Mouse (Mus musculus) megakaryocyte progenitor cell, adult 5-6 weeks (primary cell): ENCODE measurements around the gene Ces3a. TPM values are rescaled to one million over a fixed set of nuclear protein-coding genes. Genes with fewer than 3 reads are reported as not detected.
"Not testable (repeated sequence)": the region's sequence is repeated elsewhere in the genome, so short reads cannot be mapped to it uniquely, and the experiment has no call there.

Experiments used
- ATAC-seq: replicated peaks from 2 replicates; pipeline ENCODE4 v1.8.0; 2016; ENCODE audit warnings: mild to moderate bottlenecking, moderate TSS enrichment, inconsistent platforms; ENCODE audit not compliant: poor library complexity
- total RNA-seq, 2 experiments: library from RNA; stranded (forward) in 1 of 2; stranded (reverse) in 1 of 2; fragments of 157-497, 149-512 nt in 1 of 2; fragments of 200-1000 nt in 1 of 2; gene quantifications; 2 replicates each; pipeline versions ENCODE4 v1.2.3 to v1.2.4; 2015 to 2017

Ces3a gene
- total RNA-seq, 2 experiments from 2014 or later = not detected

DNA sequence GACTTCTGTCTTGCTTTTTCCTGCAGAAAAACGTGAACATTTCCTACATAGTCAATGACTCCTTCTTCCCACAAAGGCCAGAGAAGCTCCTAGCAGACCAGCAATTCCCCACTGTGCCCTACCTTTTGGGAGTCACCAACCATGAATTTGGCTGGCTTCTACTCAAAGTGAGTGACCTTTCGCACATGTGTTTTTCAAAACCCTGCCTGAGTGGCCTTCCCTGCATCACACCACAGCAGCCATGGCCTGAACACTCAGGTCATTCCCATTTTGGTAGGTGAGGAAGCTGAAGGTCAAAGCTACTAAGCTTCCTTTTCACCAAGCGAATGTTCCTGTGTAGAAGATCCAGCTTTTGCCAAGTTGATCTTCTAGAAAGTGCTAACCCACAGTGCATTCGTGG is 40.2 kb downstream of the Ces3a start:
- ATAC-seq = no peak

DNA sequence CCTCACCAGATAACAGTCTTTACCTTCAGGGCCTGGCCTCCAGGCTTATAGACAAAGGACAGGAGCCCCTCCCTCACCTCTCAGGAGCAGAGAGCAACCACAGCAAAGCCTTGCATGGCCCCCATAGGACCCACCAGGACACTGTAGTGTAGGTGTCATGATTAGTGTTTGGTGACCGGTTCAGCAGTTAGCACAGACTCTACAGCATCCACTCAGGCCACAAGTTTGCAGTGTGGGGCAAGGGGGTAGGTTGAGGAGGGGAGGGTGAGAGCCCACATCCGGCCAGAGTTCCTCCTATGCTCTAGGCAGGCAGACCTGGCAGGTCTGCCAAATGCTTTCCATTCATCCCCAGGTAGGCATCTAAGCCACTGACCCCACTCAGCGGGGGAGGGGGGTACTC is 45.6 kb downstream of the Ces3a start:
- ATAC-seq = no peak

DNA sequence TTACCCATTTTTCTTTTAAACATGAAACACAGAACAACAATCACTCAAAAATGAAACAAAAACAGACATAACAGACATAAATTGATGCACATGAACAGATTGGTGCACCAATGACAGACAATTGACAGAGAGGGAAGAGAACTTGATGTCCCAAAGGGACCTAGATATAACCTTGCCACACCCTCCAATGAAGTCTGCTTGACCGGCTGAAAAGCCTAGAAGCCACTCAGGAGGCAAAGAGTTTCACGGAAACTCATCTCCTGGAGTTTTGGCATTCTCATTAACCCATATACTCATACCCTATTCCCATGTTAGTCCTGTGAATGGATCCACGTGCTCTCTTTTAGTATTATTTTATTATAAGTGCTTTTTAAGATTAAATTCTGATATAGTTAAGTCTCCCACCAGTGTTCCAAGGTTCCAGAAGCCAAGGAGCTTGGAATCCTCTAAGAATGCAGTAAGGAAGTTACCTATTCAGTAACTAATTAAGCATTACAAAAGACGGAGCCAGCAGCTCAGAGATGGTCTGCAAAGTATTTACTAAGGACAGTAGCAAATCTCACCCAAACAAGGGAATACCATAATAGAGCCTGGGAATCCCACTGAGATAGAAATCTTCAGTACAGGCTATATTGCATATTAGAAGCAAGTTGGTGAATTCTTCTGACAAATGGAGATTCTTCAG is 53.8 kb downstream of the Ces3a start:
- ATAC-seq = not testable (repeated sequence)

DNA sequence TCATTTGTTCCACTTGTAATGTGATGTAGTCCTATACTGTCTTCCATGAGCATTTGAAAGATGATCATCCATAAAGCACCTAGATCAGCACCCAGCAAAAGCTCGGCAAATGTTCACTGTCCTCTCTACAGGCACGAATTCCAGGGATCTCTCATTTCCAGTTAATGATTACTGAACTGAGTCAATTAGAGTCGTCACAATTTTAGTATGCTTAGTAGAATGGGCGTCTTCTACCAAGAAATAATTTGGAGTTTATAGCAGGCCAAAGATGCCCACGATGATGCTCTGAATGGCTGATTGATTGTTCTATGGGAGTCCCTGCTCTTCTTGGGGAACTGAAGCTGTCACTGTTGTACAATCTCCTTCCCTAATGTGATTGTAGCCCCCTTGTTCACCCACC is 55.3 kb downstream of the Ces3a start:
- ATAC-seq = not testable (repeated sequence)

DNA sequence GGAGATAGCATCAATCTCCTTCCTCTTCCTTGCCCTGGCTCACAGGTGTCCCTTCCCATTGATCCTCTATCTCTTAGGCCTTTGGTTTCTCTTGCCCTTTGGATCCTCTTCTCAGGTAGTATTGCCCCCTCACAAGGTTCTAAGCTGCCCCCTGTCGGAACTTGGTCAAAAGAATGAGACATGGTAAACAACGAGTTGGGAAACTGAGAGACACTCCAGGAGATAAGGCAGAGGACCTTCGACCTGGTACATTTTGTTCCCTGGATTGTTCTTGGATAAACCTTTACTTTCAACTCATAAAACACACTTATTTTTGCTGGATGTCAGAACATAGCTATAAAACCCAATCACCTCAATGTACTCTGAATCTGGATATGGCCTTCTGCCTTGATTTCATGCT is 55.8 kb downstream of the Ces3a start:
- no peak for ATAC-seq

Other genes starting within 250 kb of the Ces3a start
- not detected in 2 replicates for gene Ces2b, start 217.0 kb upstream of the Ces3a start, total RNA-seq (2015)
- 0.20 and 0.21 TPM in 2 replicates for gene Ces2b, start 217.0 kb upstream of the Ces3a start, total RNA-seq (2017)
- gene Ces2c, start 201.5 kb upstream of the Ces3a start, total RNA-seq (2015) = not detected in 2 replicates
- gene Ces2c, start 201.5 kb upstream of the Ces3a start, total RNA-seq (2017) = not detected in 2 replicates
- not detected in 2 replicates for gene Ces2e, start 122.3 kb upstream of the Ces3a start, total RNA-seq (2015)
- not detected in 2 replicates for gene Ces2e, start 122.3 kb upstream of the Ces3a start, total RNA-seq (2017)
- gene Ces2f, start 101.2 kb upstream of the Ces3a start, total RNA-seq (2015) = not detected in 2 replicates
- not detected in 2 replicates for gene Ces2f, start 101.2 kb upstream of the Ces3a start, total RNA-seq (2017)
- 36.2 and 75.8 TPM in 2 replicates for gene Ces2g, start 86.9 kb upstream of the Ces3a start, total RNA-seq (2015)
- 6.1 and 14.2 TPM in 2 replicates for gene Ces2g, start 86.9 kb upstream of the Ces3a start, total RNA-seq (2017)
- gene Ces2h, start 47.7 kb upstream of the Ces3a start, total RNA-seq (2015) = not detected in 2 replicates
- not detected in 2 replicates for gene Ces2h, start 47.7 kb upstream of the Ces3a start, total RNA-seq (2017)
- not detected in 2 replicates for gene Ces3b, start 35.2 kb downstream of the Ces3a start, total RNA-seq (2015)
- gene Ces3b, start 35.2 kb downstream of the Ces3a start, total RNA-seq (2017) = not detected in 2 replicates
- gene Ces4a, start 83.2 kb downstream of the Ces3a start, total RNA-seq (2015) = not detected in 2 replicates
- gene Ces4a, start 83.2 kb downstream of the Ces3a start, total RNA-seq (2017) = not detected in 2 replicates
- gene Cbfb, start 122.1 kb downstream of the Ces3a start, total RNA-seq (2015) = 146 and 152 TPM in 2 replicates
- 157 and 178 TPM in 2 replicates for gene Cbfb, start 122.1 kb downstream of the Ces3a start, total RNA-seq (2017)
- 20.8 and 31.3 TPM in 2 replicates for gene D230025D16Rik, start 176.5 kb downstream of the Ces3a start, total RNA-seq (2015)
- 21.2 and 23.9 TPM in 2 replicates for gene D230025D16Rik, start 176.5 kb downstream of the Ces3a start, total RNA-seq (2017)
- 0.22 and 0.27 TPM in 2 replicates for gene B3gnt9, start 206.6 kb downstream of the Ces3a start, total RNA-seq (2015)
- 0.17 and 0.37 TPM in 2 replicates for gene B3gnt9, start 206.6 kb downstream of the Ces3a start, total RNA-seq (2017)
- 7.0 and 8.7 TPM in 2 replicates for gene Tradd, start 216.0 kb downstream of the Ces3a start, total RNA-seq (2015)
- gene Tradd, start 216.0 kb downstream of the Ces3a start, total RNA-seq (2017) = 14.2 and 15.4 TPM in 2 replicates
- 2.3 and 3.2 TPM in 2 replicates for gene Fbxl8, start 216.0 kb downstream of the Ces3a start, total RNA-seq (2015)
- 1.2 and 2.3 TPM in 2 replicates for gene Fbxl8, start 216.0 kb downstream of the Ces3a start, total RNA-seq (2017)
- gene Hsf4, start 221.2 kb downstream of the Ces3a start, total RNA-seq (2015) = not detected in 2 replicates
- gene Hsf4, start 221.2 kb downstream of the Ces3a start, total RNA-seq (2017) = not detected in 2 replicates
- gene Nol3, start 227.5 kb downstream of the Ces3a start, total RNA-seq (2015) = not detected in 2 replicates
- gene Nol3, start 227.5 kb downstream of the Ces3a start, total RNA-seq (2017) = 0.04 TPM in 1 of 2 replicates, not detected in the other
- gene 4931428F04Rik, start 241.3 kb downstream of the Ces3a start, total RNA-seq (2015) = 2.1 and 4.2 TPM in 2 replicates
- 1.5 and 1.8 TPM in 2 replicates for gene 4931428F04Rik, start 241.3 kb downstream of the Ces3a start, total RNA-seq (2017)
- 0.52 and 0.61 TPM in 2 replicates for gene Exoc3l, start 247.5 kb downstream of the Ces3a start, total RNA-seq (2015)
- 0.20 and 1.6 TPM in 2 replicates for gene Exoc3l, start 247.5 kb downstream of the Ces3a start, total RNA-seq (2017)
- gene E2f4, start 249.1 kb downstream of the Ces3a start, total RNA-seq (2015) = 121 and 126 TPM in 2 replicates
- 47.0 and 53.6 TPM in 2 replicates for gene E2f4, start 249.1 kb downstream of the Ces3a start, total RNA-seq (2017)